Mouse (Mus musculus) skeletal muscle tissue, adult 2 months (tissue): Measurements from ENCODE around the gene Rassf4.

Experiments used
- DNase-seq: peaks from one replicate; pipeline ENCODE4 v3.0.0-alpha.2; 2012; ENCODE audit warnings: low read depth, low spot score

Rassf4 gene

GRCm38 (mm10) chr6:116671768-116672167, 2.0 kb downstream of the Rassf4 start:
- DNase-seq, result no peak

- no peak for DNase-seq
These were observed 2.7 kb downstream of the Rassf4 start for GRCm38 (mm10) chr6:116671031-116671430.

GRCm38 (mm10) chr6:116670144-116670543, 3.6 kb downstream of the Rassf4 start:
- DNase-seq, result no peak

- DNase-seq, result no peak
These were observed 4.9 kb downstream of the Rassf4 start for GRCm38 (mm10) chr6:116668682-116669470.

- DNase-seq, result no peak
These were observed 6.4 kb downstream of the Rassf4 start for GRCm38 (mm10) chr6:116667382-116667781.

- no peak for DNase-seq
These were observed 6.9 kb downstream of the Rassf4 start for GRCm38 (mm10) chr6:116666892-116667291.

DNA sequence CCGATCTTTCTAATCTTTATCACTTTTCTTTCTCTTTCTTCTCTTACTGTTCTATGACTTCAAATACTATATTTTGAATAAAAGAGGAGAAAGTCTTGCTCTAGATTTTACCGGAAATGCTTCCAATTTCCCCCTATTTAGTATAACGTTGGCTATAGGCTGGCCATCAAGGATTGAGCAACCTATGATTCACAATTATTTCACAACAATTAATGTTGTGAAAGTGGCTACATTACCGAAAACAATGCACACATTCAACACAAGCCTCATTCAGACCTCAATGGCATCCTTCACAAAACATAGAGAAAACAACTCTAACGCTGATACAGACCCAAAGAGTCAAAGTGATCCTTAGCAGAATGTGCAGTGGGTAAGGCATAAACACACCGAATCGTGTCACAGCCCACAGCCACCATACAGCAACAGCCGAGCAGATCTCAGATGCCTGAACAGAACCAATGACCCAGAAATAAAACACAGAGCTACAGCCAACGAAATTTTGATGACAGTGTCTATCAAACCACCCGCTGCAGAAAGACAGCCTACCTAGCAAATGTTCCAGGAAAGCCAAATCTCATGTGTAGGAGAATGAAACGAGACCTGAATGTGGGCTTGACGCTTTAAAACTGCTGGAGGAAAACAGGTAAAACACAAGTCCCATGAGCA, 7.5 kb downstream of the Rassf4 start:
- DNase-seq, result no peak

GRCm38 (mm10) chr6:116664830-116665229, 8.9 kb downstream of the Rassf4 start:
- no peak for DNase-seq

DNA sequence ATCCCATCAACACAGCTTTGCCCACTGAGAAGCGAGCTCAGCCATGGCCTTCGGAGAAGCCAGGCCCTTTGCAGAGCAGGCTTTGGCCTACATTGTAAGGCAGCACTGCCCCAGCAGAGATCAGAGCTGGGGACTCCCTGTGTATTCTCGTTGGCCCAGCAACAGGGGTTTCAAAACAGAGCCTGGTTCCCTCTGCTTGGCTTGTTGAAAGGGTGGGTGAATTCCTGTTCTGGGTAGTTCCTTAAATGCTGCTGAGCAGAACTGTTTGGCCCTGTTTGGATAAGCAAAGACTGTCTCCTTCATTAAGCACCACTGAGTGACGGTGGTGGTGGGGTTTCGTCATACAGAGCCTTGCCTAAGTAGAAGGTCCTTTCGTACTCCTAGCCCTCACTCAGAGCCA, 9.7 kb downstream of the Rassf4 start:
- peak; percentile 25 for DNase-seq

- DNase-seq, result no peak
These were observed 10.4 kb downstream of the Rassf4 start for GRCm38 (mm10) chr6:116663364-116663763.

GRCm38 (mm10) chr6:116653684-116654454, 19.9 kb downstream of the Rassf4 start:
- DNase-seq, result peak; percentile 43

DNA sequence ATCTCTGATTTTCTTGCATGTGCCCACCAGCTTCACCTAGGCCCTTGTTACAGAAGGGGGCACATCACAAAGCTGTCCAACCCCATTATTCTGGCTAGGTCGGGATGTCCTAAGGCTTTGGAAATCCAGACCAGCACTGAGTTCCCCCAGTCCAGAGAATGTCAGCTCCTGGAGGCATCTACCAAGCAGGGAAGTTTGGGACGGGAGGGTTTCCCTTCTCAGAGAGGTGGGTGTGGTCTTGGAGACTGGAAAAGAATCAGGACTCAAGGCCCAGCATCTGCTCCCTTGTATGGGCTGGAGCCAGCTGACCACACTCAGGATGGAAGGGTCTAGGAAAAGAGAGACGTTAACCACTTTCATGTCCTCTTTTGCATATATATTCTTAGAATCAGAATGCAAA, 20.6 kb downstream of the Rassf4 start:
- no peak for DNase-seq

DNA sequence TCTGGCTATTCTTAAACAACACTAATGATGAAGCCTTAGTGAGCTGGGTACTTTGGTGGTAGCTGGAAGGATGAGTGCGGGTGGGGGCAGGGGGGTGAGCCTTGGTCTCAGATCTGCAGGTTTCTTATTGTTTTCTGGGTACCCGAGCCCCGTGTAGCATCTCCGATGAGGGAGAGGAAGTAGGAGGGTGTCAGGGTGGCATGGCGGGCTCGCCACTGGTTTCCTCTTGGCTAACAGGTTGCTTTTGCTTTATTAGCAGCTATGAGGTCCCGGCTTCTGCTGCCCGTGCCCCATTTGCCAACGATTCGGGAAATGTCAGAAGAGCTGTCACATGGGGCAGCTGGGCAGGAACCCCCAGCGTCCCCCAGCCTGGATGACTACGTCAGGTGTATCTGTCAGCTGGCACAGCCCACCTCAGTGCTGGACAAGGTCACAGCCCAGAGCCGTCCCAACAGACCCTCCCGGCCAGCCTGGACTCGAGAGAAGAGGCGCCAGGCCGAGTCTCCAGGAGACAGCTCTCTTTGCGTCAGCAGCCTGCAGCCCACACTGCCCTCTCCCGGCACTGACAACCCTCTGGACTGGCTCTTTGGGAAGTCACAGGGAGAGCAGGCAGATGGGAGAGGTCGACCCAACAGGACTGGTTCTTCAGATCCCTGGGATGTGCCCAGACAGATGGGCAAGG, 22.2 kb downstream of the Rassf4 start:
- no peak for DNase-seq

GRCm38 (mm10) chr6:116650406-116650805, 23.3 kb downstream of the Rassf4 start, which contains the start of gene Depp1:
Gene Depp1, plus strand, starts transcription at chr6:116650609.
- DNase-seq, result peak; percentile 59

- DNase-seq, result no peak
These were observed 23.9 kb downstream of the Rassf4 start for GRCm38 (mm10) chr6:116649811-116650210.

- DNase-seq, result peak; percentile 88
These were observed 26.0 kb downstream of the Rassf4 start for GRCm38 (mm10) chr6:116647763-116648162.

DNA sequence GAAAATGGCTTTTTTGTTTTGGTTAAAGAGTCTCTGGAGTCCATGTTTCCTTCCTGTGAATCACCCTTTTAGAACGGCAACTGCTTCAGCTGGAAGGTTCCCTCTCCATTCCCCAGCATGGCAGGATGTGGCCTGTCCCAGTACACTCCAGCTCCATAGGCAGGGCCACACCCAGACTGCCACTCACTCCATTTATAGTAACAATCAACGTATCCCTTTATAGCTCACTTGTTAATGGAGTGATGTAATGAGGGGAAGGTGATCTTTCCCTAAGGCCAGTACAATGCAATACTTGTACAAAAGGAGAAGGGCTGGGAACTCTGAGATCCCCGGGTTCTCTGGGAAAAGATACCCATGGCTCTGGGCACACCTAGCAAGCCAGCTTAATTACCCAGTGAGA, 29.4 kb downstream of the Rassf4 start:
- no peak for DNase-seq

- DNase-seq, result no peak
These were observed 29.9 kb downstream of the Rassf4 start for GRCm38 (mm10) chr6:116643881-116644280.

DNA sequence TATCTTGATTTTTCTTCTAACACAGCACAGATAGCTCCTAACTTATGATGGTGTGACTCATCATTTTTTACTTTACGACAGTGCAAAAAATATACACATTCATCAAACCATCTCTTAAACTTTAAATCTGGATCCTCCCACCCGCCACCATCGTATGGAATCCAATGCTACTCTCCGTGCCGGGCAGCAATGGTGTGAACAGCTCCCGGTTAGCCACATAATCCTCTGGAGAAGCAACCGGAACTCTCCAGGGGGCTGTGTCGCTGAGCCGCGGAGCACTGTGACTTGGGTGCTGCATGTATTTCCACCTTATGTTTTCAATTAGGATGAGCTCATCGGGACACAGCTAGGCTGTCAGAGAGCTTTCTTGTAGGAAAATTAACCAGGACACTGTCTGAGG, 30.8 kb downstream of the Rassf4 start:
- no peak for DNase-seq

GRCm38 (mm10) chr6:116639663-116640062, 34.1 kb downstream of the Rassf4 start:
- no peak for DNase-seq

DNA sequence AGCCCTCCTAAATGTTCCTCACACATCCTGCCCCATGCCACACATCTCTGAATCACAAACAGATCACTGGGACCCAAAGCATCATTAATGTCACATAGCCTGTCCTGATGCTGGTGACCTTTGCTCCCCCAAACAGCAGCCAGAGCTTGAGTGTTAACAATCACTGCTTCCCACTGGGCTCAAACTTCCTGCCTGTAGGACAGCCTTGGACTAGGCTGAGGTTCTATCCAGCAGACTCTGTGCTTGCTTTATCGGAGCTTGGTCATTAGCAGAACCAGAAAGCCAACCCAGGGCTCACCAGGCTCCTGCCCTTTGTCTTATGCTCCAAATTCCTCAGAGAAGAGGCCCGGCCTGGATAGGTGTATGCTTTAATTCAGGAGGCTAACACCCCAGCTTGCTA, 34.9 kb downstream of the Rassf4 start:
- no peak for DNase-seq

DNA sequence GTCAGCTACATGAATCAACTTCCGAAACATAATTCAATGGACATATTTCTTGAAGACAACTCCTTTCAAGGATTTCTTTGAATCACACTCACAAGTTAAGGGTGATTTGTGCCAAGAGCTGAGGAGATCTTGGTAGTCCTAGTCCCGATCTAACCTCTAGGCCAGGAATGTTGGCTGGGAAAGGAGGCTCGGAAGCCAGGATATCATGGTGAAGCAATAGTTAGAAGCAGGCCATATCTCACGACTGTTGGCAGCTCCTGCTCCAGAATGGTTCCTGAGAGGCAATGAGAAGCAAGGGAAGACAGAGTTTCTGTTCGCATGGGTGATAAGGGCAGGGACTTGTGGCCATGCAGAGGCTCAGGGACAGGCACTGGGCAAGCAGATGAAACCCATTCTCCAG, 36.3 kb downstream of the Rassf4 start:
- DNase-seq, result peak; percentile 57
